Mouse (Mus musculus): ENCODE measurements around the gene Trpm3. TPM values are rescaled to one million over a fixed set of nuclear protein-coding genes. Genes with fewer than 3 reads are reported as not detected.

Gene Trpm3
- polyA plus RNA-seq, 1 experiment from 2014 or later, result 39.8 TPM

GRCm38 (mm10) chr19:22527944-22528343, 389.1 kb downstream of the Trpm3 start:
- Histone ChIP-seq H3K27me3 (replicated peaks; ENCODE audit: control insufficient read depth, insufficient read depth, low read length) (no peaks in the 10 kb centered on the region), H3K27ac (ENCODE audit: low read depth, low read length) (no peak overlapping the region), H3K9ac (ENCODE audit: low read depth, low read length) (no peak overlapping the region), H3K4me3 (ENCODE audit: low read length) (no peak overlapping the region), H3K4me1 (ENCODE audit: control insufficient read depth, insufficient read depth, low read depth, low read length) (no peaks in the 10 kb centered on the region), H3K36me3 (ENCODE audit: control insufficient read depth, insufficient read depth, low read length) (no peaks in the 10 kb centered on the region), H3K9me3 (ENCODE audit: control insufficient read depth, low read length) (0 out of 2 replicates have a peak, but pooled peaks cover 2% of the 10 kb centered on the region), H3K4me2 (ENCODE audit: low read length) (no peak overlapping the region)
- no peak for ATAC-seq

DNA sequence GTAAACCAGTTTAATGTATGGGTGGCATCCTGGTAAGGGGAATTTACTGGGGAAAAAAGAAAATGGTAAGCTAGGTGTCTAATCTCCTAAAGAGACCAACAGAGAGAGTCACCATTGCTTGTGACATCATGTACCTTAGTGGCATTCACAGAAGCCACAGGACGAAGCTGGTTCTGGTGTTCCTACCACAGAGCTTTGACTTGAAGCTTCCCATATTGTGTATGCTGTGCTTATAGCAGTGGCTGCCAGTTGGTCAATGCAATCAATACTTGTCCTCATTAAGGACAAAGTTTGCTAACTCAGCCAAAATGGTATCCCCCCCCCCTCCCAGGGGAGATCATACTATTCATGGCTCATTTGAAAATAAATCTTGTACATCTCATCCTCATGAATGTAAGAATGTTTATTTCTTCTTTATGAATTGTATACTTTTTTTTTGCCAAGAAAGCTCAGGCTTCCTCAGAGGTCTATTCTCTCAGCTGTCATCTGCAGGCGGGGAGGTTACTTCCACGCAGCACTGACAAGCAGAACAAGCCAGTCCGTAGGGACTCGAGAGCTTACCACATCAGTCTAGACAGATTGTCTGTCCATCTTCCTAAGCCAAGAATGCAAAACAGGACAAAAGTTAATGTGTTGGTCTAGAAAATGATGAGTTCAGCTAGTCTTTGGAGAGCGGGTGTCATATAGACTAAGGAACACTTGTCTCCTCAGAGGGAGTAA, 404.3 kb downstream of the Trpm3 start:
- no peaks in the 10 kb centered on the region for H3K36me3 ChIP-seq (ENCODE audit: control insufficient read depth, insufficient read depth, low read length)
- H3K9ac ChIP-seq (ENCODE audit: low read depth, low read length), result no peak overlapping the region
- no peaks in the 10 kb centered on the region for H3K27me3 ChIP-seq (replicated peaks; ENCODE audit: control insufficient read depth, insufficient read depth, low read length)
- no peaks in the 10 kb centered on the region for H3K9me3 ChIP-seq (ENCODE audit: control insufficient read depth, low read length)
- 81% methylated on average over 6 of the region's 6 CpGs for WGBS
- H3K4me2 ChIP-seq (ENCODE audit: low read length), result no peak overlapping the region
- H3K4me3 ChIP-seq (ENCODE audit: low read length), result no peak overlapping the region
- H3K27ac ChIP-seq (ENCODE audit: low read depth, low read length), result no peak overlapping the region
- no peak for ATAC-seq
- no peaks in the 10 kb centered on the region for H3K4me1 ChIP-seq (ENCODE audit: control insufficient read depth, insufficient read depth, low read depth, low read length)

- Histone ChIP-seq H3K27me3 (replicated peaks; ENCODE audit: control insufficient read depth, insufficient read depth, low read length) (no peaks in the 10 kb centered on the region), H3K9ac (ENCODE audit: low read depth, low read length) (no peak overlapping the region), H3K4me2 (ENCODE audit: low read length) (no peak overlapping the region), H3K36me3 (ENCODE audit: control insufficient read depth, insufficient read depth, low read length) (no peaks in the 10 kb centered on the region), H3K4me1 (ENCODE audit: control insufficient read depth, insufficient read depth, low read depth, low read length) (peaks cover 12% of the 10 kb centered on the region), H3K4me3 (ENCODE audit: low read length) (no peak overlapping the region), H3K27ac (ENCODE audit: low read depth, low read length) (no peak overlapping the region), H3K9me3 (ENCODE audit: control insufficient read depth, low read length) (no peaks in the 10 kb centered on the region)
- ATAC-seq, result 0 out of 2 replicates have a peak, but pooled peaks have one; percentile 65
- WGBS, result 27% methylated on average over 5 of the region's 5 CpGs
These were observed 413.3 kb downstream of the Trpm3 start for GRCm38 (mm10) chr19:22552179-22552578.

DNA sequence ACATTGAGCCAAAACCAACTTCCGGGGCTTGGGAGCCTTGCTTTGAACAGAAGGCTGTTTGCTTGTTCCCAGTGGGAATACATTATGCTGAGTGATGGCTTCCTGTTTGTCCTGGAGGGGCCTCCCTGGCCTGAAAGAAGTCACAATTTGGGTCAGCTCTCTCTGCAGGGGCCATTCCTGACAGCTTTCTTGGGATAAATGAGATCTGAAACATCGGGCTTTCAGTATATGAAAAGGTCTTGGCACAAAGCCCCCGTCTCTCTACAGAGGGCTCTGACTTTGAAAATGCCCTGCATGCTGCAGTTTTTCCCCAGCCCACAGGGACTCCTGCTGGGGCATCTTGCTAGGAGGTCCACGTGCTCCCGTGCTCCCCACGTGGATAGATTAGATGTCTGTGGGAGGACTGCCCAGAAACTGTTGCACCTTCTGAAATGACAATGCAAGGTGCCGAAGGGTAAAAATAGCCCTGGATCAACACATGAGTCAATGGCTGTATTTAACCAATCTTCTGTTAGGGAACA, 415.6 kb downstream of the Trpm3 start:
- Histone ChIP-seq H3K4me3 (ENCODE audit: low read length) (no peak overlapping the region), H3K36me3 (ENCODE audit: control insufficient read depth, insufficient read depth, low read length) (no peaks in the 10 kb centered on the region), H3K4me2 (ENCODE audit: low read length) (peak overlapping the region; percentile 35), H3K9ac (ENCODE audit: low read depth, low read length) (no peak overlapping the region), H3K27me3 (replicated peaks; ENCODE audit: control insufficient read depth, insufficient read depth, low read length) (no peaks in the 10 kb centered on the region), H3K4me1 (ENCODE audit: control insufficient read depth, insufficient read depth, low read depth, low read length) (peaks cover 12% of the 10 kb centered on the region), H3K9me3 (ENCODE audit: control insufficient read depth, low read length) (no peaks in the 10 kb centered on the region), H3K27ac (ENCODE audit: low read depth, low read length) (no peak overlapping the region)
- ATAC-seq, result peak; percentile 86
- 3% methylated on average over 7 of the region's 7 CpGs for WGBS

- Histone ChIP-seq H3K27ac (ENCODE audit: low read depth, low read length) (no peak overlapping the region), H3K36me3 (ENCODE audit: control insufficient read depth, insufficient read depth, low read length) (no peaks in the 10 kb centered on the region)
These were observed 433.6 kb downstream of the Trpm3 start for GRCm38 (mm10) chr19:22572396-22572795.

DNA sequence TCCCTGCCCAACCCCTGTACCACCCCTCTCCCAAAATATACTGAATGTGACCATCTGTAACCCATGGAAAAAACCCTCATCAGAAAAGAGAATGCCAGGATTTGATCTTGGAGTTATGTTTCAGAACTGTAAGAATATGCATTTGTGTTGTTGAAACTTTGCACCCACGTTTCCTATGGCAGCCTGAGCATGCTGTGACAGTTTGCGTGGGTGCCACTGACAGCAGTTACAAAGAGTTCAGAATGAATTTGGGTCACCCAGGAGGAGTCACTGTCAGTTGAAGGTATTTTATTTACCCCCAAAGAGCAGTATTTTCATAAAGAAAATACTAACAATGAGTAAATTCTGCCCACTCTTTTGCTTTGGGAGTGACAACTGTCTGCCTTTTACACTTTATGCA, 434.0 kb downstream of the Trpm3 start:
- Histone ChIP-seq H3K27me3 (replicated peaks; ENCODE audit: control insufficient read depth, insufficient read depth, low read length) (no peaks in the 10 kb centered on the region), H3K4me3 (ENCODE audit: low read length) (no peak overlapping the region), H3K9me3 (ENCODE audit: control insufficient read depth, low read length) (no peaks in the 10 kb centered on the region), H3K36me3 (ENCODE audit: control insufficient read depth, insufficient read depth, low read length) (no peaks in the 10 kb centered on the region), H3K27ac (ENCODE audit: low read depth, low read length) (no peak overlapping the region), H3K4me1 (ENCODE audit: control insufficient read depth, insufficient read depth, low read depth, low read length) (no peaks in the 10 kb centered on the region), H3K4me2 (ENCODE audit: low read length) (no peak overlapping the region), H3K9ac (ENCODE audit: low read depth, low read length) (no peak overlapping the region)
- 76% methylated on average over 2 of the region's 2 CpGs for WGBS
- ATAC-seq, result no peak

More at GRCm38 (mm10) chr19:22572396-22572795, 433.6 kb downstream of the Trpm3 start:
- ATAC-seq, result peak; percentile 54; the same call in 1 of the 2 replicates
- WGBS, result 66% methylated on average over 11 of the region's 11 CpGs
- no peaks in the 10 kb centered on the region for H3K4me1 ChIP-seq (ENCODE audit: control insufficient read depth, insufficient read depth, low read depth, low read length)
- no peak overlapping the region for H3K4me3 ChIP-seq (ENCODE audit: low read length)
- H3K9me3 ChIP-seq (ENCODE audit: control insufficient read depth, low read length), result no peaks in the 10 kb centered on the region
- no peak overlapping the region for H3K9ac ChIP-seq (ENCODE audit: low read depth, low read length)
- peak overlapping the region; percentile 13; the same call in 1 of the 2 replicates for H3K4me2 ChIP-seq (ENCODE audit: low read length)
- no peaks in the 10 kb centered on the region for H3K27me3 ChIP-seq (replicated peaks; ENCODE audit: control insufficient read depth, insufficient read depth, low read length)

DNA sequence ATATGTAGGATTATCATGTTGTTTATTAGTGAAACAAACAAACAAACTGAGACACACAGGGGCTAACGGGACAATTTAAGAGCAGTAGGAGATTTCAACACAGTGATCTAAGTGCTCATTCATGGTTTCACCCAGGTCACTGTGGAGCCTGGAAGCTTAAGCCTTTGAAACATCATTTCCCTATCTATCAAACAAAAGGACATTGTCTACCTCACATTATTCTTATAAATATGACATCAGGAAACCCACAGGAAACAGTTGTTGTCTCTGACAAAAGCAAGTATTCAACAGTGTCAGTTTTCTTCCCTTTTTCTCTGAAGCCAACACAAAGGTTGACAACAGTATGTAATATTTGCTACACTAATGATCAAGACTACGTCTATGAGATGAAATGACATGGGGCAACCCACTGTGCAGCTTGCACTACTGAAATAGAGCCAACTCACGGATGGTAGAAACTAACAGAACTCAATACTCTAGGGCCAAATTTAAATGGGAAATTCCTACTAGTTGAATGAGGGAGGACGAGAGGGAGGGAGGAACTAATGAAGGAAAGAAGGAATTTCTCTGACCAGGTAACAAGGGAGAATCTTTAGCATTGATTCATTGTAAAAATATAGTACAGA, 443.4 kb downstream of the Trpm3 start:
- Histone ChIP-seq H3K9ac (ENCODE audit: low read depth, low read length) (no peak overlapping the region), H3K9me3 (ENCODE audit: control insufficient read depth, low read length) (no peaks in the 10 kb centered on the region), H3K36me3 (ENCODE audit: control insufficient read depth, insufficient read depth, low read length) (no peaks in the 10 kb centered on the region), H3K4me1 (ENCODE audit: control insufficient read depth, insufficient read depth, low read depth, low read length) (no peaks in the 10 kb centered on the region), H3K27ac (ENCODE audit: low read depth, low read length) (no peak overlapping the region), H3K27me3 (replicated peaks; ENCODE audit: control insufficient read depth, insufficient read depth, low read length) (no peaks in the 10 kb centered on the region), H3K4me3 (ENCODE audit: low read length) (no peak overlapping the region), H3K4me2 (ENCODE audit: low read length) (no peak overlapping the region)
- ATAC-seq, result no peak
- 69% methylated on average over 4 of the region's 4 CpGs for WGBS

GRCm38 (mm10) chr19:22594492-22594891, 455.6 kb downstream of the Trpm3 start:
- Histone ChIP-seq H3K9ac (ENCODE audit: low read depth, low read length) (no peak overlapping the region), H3K36me3 (ENCODE audit: control insufficient read depth, insufficient read depth, low read length) (no peaks in the 10 kb centered on the region), H3K9me3 (ENCODE audit: control insufficient read depth, low read length) (no peaks in the 10 kb centered on the region), H3K27me3 (replicated peaks; ENCODE audit: control insufficient read depth, insufficient read depth, low read length) (no peaks in the 10 kb centered on the region), H3K4me2 (ENCODE audit: low read length) (no peak overlapping the region), H3K4me1 (ENCODE audit: control insufficient read depth, insufficient read depth, low read depth, low read length) (no peaks in the 10 kb centered on the region), H3K4me3 (ENCODE audit: low read length) (no peak overlapping the region), H3K27ac (ENCODE audit: low read depth, low read length) (no peak overlapping the region)
- 80% methylated on average over 3 of the region's 3 CpGs for WGBS
- ATAC-seq, result no peak

DNA sequence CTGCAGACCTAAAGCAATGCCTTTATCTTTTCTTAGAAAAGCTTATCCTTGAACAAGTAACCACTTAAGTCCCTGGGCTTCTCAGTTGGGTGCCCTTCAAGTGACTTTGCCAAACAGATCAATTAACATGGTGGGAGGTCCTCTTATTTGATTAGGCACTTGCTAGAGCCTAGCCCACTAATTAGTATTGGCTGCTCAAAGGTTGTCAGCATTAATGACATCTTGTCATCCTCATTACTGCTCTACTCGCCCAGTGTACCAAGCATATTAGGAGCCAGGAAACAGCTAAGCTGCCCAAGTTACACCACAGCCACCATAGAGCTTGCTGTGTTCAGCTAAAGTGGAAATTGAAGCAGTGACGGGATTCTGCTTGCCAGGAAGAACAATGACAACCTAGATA, 456.4 kb downstream of the Trpm3 start:
- 35% methylated on average over 2 of the region's 2 CpGs for WGBS
- ATAC-seq, result no peak
- H3K27ac ChIP-seq (ENCODE audit: low read depth, low read length), result no peak overlapping the region

More for the DNA sequence above, 456.4 kb downstream of the Trpm3 start:
- no peaks in the 10 kb centered on the region for H3K4me1 ChIP-seq (ENCODE audit: control insufficient read depth, insufficient read depth, low read depth, low read length)
- H3K9ac ChIP-seq (ENCODE audit: low read depth, low read length), result no peak overlapping the region
- no peaks in the 10 kb centered on the region for H3K9me3 ChIP-seq (ENCODE audit: control insufficient read depth, low read length)
- no peaks in the 10 kb centered on the region for H3K36me3 ChIP-seq (ENCODE audit: control insufficient read depth, insufficient read depth, low read length)
- H3K4me3 ChIP-seq (ENCODE audit: low read length), result no peak overlapping the region
- H3K4me2 ChIP-seq (ENCODE audit: low read length), result no peak overlapping the region
- no peaks in the 10 kb centered on the region for H3K27me3 ChIP-seq (replicated peaks; ENCODE audit: control insufficient read depth, insufficient read depth, low read length)
